Mouse (Mus musculus): Measurements from ENCODE around the gene Aprt.

GRCm38 (mm10) chr8:122596031-122596430, 19.3 kb upstream of the Aprt start:
- TF ChIP-seq CTCF (IDR thresholded peaks at IDR 0.05; ENCODE audit: borderline replicate concordance, extremely low read depth, insufficient read depth, insufficient read length): no peak
- TF ChIP-seq POLR2A (IDR thresholded peaks at IDR 0.05; ENCODE audit: borderline replicate concordance, extremely low read depth, insufficient read depth, insufficient read length, poor library complexity, severe bottlenecking): no peak

All from brain, embryonic 14.5 days (tissue).